Mouse (Mus musculus) B cell, adult 2 months (primary cell): ENCODE data around the gene Shisa6.

Experiments used
- DNase-seq, 2 experiments: peaks; one replicate each; pipeline ENCODE4 v3.0.0; 2022

Shisa6 gene

DNA sequence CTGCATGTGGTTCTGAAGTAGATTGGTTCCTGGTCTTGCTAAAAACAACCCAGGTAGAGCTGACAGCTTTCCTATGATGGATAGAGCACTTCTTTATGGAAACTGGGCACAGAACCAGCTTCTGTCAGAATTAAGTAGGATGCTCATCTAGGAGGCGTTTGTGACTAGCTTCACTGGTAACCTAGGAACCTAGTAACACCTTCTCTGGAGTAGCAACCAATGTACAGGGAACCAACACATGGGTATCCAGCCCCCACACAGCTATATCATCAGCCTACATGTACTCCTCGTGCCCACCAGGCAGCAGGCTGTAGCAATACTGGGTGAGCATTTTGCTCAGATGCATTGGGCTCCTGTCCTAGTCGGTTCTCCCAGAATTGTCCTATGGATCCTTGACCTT is 307.3 kb downstream of the Shisa6 start:
- no peak for DNase-seq

DNA sequence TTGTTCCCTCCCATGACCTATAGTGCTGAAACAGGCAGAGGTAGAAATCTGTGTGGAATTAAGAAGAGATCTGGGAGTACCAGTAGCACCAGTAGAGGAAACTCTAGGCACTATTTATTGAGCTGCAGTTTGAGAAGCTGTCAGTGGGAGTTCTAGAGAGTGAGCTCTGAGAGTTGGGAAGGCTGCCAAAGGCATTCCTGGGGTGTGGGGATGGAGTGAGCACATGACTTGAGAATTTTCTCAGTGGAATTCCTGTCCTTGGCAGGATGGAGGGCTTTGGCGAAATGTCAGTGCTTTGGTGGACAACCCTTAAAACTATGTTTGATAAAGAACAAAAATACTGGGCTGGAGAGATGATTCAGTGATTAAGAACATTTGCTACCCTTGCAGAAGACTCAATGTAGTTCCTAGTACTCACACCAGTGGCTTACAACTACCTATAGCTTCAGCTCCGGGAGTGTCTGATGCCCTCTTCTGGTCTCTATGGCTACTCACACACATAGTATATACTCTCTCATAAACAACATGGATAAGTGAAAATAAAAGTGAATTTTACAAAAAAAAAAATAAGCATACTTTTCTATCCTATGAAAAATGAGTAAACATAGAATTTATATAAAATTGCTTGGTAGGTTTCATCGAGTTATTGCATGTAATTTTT is 337.0 kb downstream of the Shisa6 start:
- no peak for DNase-seq

DNA sequence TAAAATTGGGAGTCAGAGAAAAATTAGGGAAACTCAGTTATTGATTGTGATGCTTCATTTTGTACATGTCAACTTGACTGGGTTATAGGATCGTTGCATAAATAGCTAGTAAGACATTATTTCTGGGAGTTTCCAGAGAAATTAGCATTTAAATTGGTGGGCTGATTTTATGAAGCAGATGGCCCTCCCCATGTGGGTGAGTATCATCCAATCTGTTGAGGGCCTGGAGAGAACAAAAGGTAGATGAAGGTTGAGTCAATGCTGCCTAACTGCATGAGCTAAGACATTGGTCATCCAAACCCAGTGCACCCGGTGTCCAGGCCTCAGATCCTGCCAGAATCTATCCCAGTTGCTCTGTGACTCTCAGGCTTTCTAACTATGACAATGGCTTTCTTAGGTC is 337.6 kb downstream of the Shisa6 start:
- no peak for DNase-seq

DNA sequence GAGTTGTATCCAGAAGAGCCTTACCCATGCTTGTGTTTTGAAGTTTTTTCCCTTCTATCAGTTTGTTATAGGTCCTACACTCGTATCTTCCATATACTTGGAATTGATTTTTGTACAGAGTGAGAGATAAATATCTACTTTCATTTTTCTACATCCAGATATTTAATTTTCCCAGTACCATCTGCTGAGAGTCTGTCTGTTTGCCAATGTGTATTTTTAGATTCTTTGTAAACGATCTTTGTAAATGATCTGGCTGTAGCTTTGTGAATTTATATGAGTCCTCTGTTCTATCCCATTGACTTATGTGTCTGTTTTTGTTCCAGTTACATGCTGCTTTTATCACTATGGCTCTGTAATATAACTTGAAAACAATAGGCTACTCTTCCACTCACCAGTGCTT is 348.0 kb downstream of the Shisa6 start:
- no peak for DNase-seq

DNA sequence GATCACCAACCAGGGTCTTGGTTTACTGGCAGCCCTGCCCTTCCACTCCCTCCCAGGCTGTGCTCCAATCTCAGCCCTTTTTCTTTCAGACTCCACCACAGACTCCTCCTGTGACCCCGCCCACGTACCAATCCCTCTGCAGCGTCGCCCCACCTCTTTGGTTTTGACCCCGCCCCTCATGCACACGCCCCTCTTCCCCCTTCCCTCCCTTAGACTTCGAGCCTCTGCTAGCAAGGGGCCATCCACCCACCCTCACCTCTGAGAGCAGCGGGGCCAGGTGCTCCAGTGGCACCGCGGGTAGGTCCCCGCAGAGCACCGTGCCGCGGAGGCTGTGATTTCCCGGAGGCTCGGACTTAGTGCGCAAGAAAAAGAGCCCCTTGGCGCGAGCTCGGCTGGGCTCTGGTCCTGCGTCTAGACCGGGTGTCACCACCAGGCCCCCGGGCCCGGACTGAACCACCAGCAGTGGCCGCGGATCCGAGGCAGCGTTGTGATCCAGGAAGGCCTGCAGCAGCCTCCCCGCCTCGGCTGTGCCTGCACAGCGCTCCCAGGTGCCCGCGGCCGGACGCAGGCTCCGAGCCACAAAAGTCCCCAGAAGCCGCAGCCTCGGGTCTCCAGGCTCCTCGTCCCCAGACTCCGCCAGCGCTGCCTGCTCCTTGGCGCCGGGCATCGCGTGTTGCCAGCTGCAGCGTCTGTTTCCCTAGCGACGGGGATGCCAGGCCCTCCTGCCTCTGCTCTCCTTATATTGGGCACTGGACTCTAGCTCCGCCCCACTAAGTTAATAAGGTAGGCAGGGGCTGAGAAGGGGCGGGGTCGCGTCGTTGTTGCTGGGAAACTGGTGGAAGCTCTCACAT is 357.7 kb downstream of the Shisa6 start, which contains the start of gene Dnah9:
Gene Dnah9 (minus strand): TSS at position 751 of the 851 bp plus-strand sequence.
- peak in 1 of 2 experiments; percentile 0 for DNase-seq

DNA sequence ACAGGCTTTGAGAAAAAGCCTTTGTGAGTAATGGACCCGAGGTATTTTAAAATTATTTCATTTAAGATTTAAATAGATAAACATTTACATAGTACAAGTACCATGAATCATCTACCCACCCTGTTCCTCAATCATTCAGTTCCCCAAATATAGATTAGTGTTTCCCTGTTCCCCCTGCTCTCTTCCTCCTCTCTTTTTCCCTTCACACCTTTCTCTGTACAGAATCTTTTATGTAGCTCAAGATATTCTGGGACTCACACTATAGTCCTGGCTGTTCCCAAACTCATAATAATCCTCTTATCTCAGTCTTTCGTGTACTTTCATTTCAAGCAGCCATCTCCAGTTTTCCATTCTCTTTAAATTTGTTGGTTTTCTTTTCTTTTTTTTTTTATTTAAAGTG is 361.7 kb downstream of the Shisa6 start:
- no peak for DNase-seq
